Mouse (Mus musculus) common myeloid progenitor, adult 5-6 weeks (primary cell): ENCODE data around the gene Vmn1r223. TPM values are rescaled to one million over a fixed set of nuclear protein-coding genes. Genes with fewer than 3 reads are reported as not detected.
"Not testable (repeated sequence)": the region's sequence is repeated elsewhere in the genome, so short reads cannot be mapped to it uniquely, and the experiment has no call there.

ENCODE experiments used
- ATAC-seq: replicated peaks from 2 replicates; pipeline ENCODE4 v1.8.0; 2016; ENCODE audit warnings: low read depth, mild to moderate bottlenecking, moderate TSS enrichment, inconsistent platforms; ENCODE audit not compliant: poor library complexity, severe bottlenecking
- total RNA-seq: library from RNA; stranded (forward); fragments of 200-1000, 187-1606 nt; gene quantifications from 2 replicates; pipeline ENCODE4 v1.2.3, GENCODE M21; 2017

The Vmn1r223 gene
- total RNA-seq: not detected in 2 replicates

- ATAC-seq: not testable (repeated sequence)
These were observed at the start of gene Vmn1r223 for GRCm38 (mm10) chr13:23246834-23247233. TSS of gene Vmn1r223 (plus strand) at chr13:23247134.

GRCm38 (mm10) chr13:23203885-23204284 is 43.0 kb upstream of the Vmn1r223 start:
- ATAC-seq: not testable (repeated sequence)

DNA sequence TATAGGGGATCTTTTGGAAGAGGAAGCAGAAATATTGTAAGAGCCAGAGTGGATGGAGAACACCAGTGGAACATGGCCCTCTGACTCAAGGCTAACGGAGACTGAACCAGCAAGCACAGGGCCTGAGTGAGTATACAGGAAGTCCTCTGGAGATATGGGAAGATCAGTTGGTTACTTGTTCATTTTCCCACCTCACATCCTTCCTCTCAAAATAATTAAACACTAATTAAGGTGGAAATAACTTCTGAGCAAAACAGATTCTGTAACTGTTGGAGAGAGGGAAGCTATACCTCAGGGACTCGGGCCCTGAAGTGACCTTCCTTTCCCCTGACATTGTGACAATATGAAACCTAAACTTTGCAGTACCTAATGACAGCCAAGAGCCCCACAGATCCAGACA is 33.1 kb upstream of the Vmn1r223 start, which contains the start of gene Vmn1r221:
Vmn1r221 (plus strand) TSS at position 301 of the 400 bp plus-strand sequence.
- not testable (repeated sequence) for ATAC-seq

DNA sequence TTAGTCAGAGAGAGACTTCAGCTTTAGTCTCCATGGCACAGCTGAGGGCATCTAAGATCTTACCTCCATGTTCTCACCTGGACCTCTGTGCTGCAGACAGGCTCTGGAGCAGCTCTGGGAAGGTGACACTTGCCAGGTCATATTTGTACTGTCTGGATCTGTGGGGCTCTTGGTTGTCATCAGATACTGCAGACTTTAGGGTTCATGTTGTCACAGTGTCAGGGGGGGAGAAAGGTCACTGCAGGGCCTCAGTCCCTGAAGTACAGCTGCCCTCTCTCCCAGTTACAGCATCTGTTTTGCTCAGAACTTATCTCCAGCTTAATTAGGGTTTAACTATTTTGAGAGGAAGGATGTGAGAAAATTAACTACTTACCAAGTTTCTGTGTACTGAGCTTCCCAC is 11.1 kb upstream of the Vmn1r223 start, which contains the start of gene Vmn1r222:
Vmn1r222 (minus strand) TSS at position 101 of the 400 bp plus-strand sequence.
- ATAC-seq: not testable (repeated sequence)

GRCm38 (mm10) chr13:23258546-23259048 is 11.7 kb downstream of the Vmn1r223 start:
- no peak for ATAC-seq

- not testable (repeated sequence) for ATAC-seq
These were observed 21.7 kb downstream of the Vmn1r223 start for GRCm38 (mm10) chr13:23268606-23269005.

GRCm38 (mm10) chr13:23269127-23269526 is 22.2 kb downstream of the Vmn1r223 start:
- not testable (repeated sequence) for ATAC-seq

GRCm38 (mm10) chr13:23269681-23270080 is 22.7 kb downstream of the Vmn1r223 start:
- no peak for ATAC-seq

DNA sequence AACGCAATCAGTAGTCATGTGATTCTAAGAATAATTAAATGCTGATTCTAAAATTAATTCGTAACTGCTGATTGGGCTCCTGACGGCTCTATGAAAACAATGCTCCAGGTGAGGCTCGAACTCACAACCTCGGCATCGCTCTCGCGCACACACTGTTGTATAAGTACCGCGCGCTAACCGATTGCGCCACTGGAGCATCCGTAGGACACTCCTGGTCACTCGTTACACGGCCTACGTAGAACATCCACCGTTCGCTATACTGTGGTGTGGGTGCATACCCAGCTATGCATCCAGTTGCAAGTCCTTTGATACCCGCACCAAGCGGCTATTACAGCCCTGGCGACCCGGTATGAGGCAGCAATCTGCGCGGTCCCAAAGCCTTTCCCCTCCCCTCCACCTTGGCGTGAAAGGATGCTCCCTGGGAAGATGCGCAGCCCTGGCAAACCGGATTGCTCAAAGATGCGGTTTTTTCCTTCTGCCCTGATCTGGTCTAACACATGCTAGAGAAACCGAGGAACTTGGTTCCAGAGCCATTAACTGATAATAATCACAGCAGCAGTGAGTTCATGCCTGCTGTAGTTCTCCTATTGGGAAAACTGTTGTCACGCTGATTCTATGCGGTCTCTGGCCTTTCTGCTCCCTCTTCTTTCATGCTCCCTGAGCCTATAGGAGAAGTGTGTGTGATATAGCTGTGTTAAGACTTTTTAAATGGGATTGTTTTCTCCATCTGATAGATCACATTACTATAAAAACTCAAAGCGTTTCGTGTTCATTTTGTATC is 23.6 kb downstream of the Vmn1r223 start:
- ATAC-seq: no peak

GRCm38 (mm10) chr13:23279576-23279975 is 32.6 kb downstream of the Vmn1r223 start:
- no peak for ATAC-seq

DNA sequence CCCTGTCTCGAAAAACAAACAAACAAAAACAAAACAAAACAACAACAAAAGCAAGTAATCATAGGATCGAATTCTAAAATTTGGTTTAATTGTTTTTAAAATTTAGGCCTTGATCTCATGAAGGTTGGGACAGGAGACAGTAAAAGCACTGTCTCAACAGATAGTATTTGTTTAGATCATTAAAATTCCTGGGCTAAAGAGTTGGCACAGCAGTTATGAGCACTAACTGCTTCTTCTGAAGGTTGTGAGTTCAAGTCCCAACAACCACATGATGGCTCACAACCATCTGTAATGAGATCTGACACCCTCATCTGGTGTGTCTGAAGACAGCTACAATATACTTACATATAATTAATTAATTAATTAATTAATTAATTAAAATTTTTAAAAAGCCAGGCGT is 33.1 kb downstream of the Vmn1r223 start:
- ATAC-seq: no peak

- ATAC-seq: peak; percentile 42
These were observed 38.4 kb downstream of the Vmn1r223 start for GRCm38 (mm10) chr13:23285191-23285920.

GRCm38 (mm10) chr13:23285921-23286720 is 39.2 kb downstream of the Vmn1r223 start:
- no peak; the same call in 1 of the 2 replicates for ATAC-seq

GRCm38 (mm10) chr13:23286721-23287362 is 39.9 kb downstream of the Vmn1r223 start:
- no peak for ATAC-seq

- no peak for ATAC-seq
These were observed 50.8 kb downstream of the Vmn1r223 start for GRCm38 (mm10) chr13:23297737-23298136.

GRCm38 (mm10) chr13:23298445-23299232 is 51.7 kb downstream of the Vmn1r223 start:
- ATAC-seq: peak; percentile 32; the same call in 1 of the 2 replicates

GRCm38 (mm10) chr13:23299276-23299998 is 52.5 kb downstream of the Vmn1r223 start:
- no peak for ATAC-seq

GRCm38 (mm10) chr13:23299999-23300341 is 53.0 kb downstream of the Vmn1r223 start:
- no peak for ATAC-seq
